Mouse (Mus musculus) liver, embryonic 14.5 days (tissue): Measurements from ENCODE around the gene Plxnd1. TPM values are rescaled to one million over a fixed set of nuclear protein-coding genes. Genes with fewer than 3 reads are reported as not detected.

Source experiments
- ATAC-seq: fragments of 200-750 bp; cut with Nextera tagmentation; 2 replicates; pipeline ENCODE4 v1.8.0; 2017; ENCODE audit warnings: moderate number of reproducible peaks, mild to moderate bottlenecking, moderate library complexity; ENCODE audit not compliant: insufficient read depth
- DNase-seq, 3 experiments: peaks; one replicate each; pipeline ENCODE4 v3.0.0-alpha.2; 2012 to 2013; ENCODE audit warnings: low read depth in 3 of 3, low spot score in 3 of 3
- H3K27ac ChIP-seq: fragments of 300-500 bp; sonication (generic); 2 replicates; pipeline ENCODE4 v1.5.1; 2014; ENCODE audit warnings: moderate library complexity, mild to moderate bottlenecking, control low read depth, inconsistent platforms
- H3K27me3 ChIP-seq: fragments of 300-500 bp; sonication (generic); 2 replicates; pipeline ENCODE4 v1.6.1; 2014; ENCODE audit warnings: mild to moderate bottlenecking, low read length, moderate library complexity; ENCODE audit not compliant: control insufficient read depth, insufficient read depth
- H3K36me3 ChIP-seq: fragments of 300-500 bp; sonication (generic); replicated peaks from 2 replicates; pipeline ENCODE4 v1.6.1; 2014; ENCODE audit warnings: low read depth; ENCODE audit not compliant: control insufficient read depth, insufficient read depth
- H3K4me1 ChIP-seq, 2 experiments: fragments of 200-500 bp in 1 of 2; fragments of 300-500 bp in 1 of 2; sonication (generic) in 1 of 2; replicated peaks; 2 replicates each; pipeline ENCODE4 v1.6.1; 2012 to 2014; ENCODE audit warnings: antibody characterized with exemption in 1 of 2, inconsistent platforms in 1 of 2, low read length in 1 of 2; ENCODE audit not compliant: control insufficient read depth in 2 of 2, insufficient read depth in 2 of 2
- H3K4me2 ChIP-seq: fragments of 300-500 bp; sonication (generic); 2 replicates; pipeline ENCODE4 v1.6.1; 2014; ENCODE audit warnings: low read depth, mild to moderate bottlenecking, control low read depth, moderate library complexity
- H3K4me3 ChIP-seq, 2 experiments: fragments of 200-500 bp in 1 of 2; fragments of 300-500 bp in 1 of 2; sonication (generic) in 1 of 2; 2 replicates each; pipeline ENCODE4 v1.5.1; 2012 to 2014; ENCODE audit warnings: low read depth in 2 of 2, low read length in 2 of 2, mild to moderate bottlenecking in 2 of 2, control low read depth in 1 of 2, inconsistent platforms in 1 of 2, moderate library complexity in 1 of 2; ENCODE audit not compliant: insufficient read depth in 1 of 2
- H3K9ac ChIP-seq: fragments of 300-500 bp; sonication (generic); replicated peaks from 2 replicates; pipeline ENCODE4 v1.6.1; 2014; ENCODE audit warnings: mild to moderate bottlenecking, control low read depth, moderate library complexity
- H3K9me3 ChIP-seq: fragments of 300-500 bp; sonication (generic); 2 replicates; pipeline ENCODE4 v1.6.1; 2016; ENCODE audit warnings: low read length, mixed read lengths; ENCODE audit not compliant: control insufficient read depth
- CTCF ChIP-seq: IDR thresholded peaks from 2 replicates; pipeline ENCODE4 v1.5.1; 2016; ENCODE audit warnings: antibody characterized with exemption, low read depth, control low read depth
- EP300 ChIP-seq: IDR thresholded peaks from 2 replicates; pipeline ENCODE4 v1.6.1; 2016; ENCODE audit warnings: antibody characterized with exemption, low read depth
- WGBS: fragments of 180-500 bp; shearing (Covaris S2); extraction: QIAGEN DNeasy Blood & Tissue Kit; methylation state at CpG from one replicate; pipeline ENCODE4 v1.1.7; 2014; ENCODE audit not compliant: insufficient replicate concordance; 5-methylcytosine and 5-hydroxymethylcytosine counted together
- polyA plus RNA-seq, 2 experiments: library from polyadenylated mRNA; depleted of rRNA in 1 of 2; stranded (reverse) in 1 of 2; unstranded in 1 of 2; fragments of >200 nt; fragmentation: Nextera tagmentation in 1 of 2; extraction: Ambion mirVana in 1 of 2; gene quantifications; 2 replicates each; pipeline versions ENCODE4 v1.2.1 to v1.2.3; 2012 to 2014

The Plxnd1 gene
- polyA plus RNA-seq, 2 experiments, result 6.4 to 13.0 TPM

GRCm38 (mm10) chr6:115967291-115967880 is 27.4 kb downstream of the Plxnd1 start:
- no peak for DNase-seq
- Histone ChIP-seq H3K9ac (no peak overlapping the region), H3K4me1 (no peaks in the 10 kb centered on the region), H3K4me2 (no peak overlapping the region), H3K9me3 (no peaks in the 10 kb centered on the region), H3K27me3 (no peaks in the 10 kb centered on the region), H3K27ac (no peak overlapping the region), H3K4me3 (no peak overlapping the region), H3K36me3 (no peaks in the 10 kb centered on the region)
- WGBS, result 80% methylated on average over 15 of the region's 15 CpGs
- no peak for TF ChIP-seq EP300
- TF ChIP-seq CTCF, result no peak
- ATAC-seq, result no peak

- no peaks in the 10 kb centered on the region for H3K4me1 ChIP-seq
- H3K27ac ChIP-seq, result no peak overlapping the region
- TF ChIP-seq EP300 (no peak), CTCF (no peak)
- 75% methylated on average over 19 of the region's 19 CpGs for WGBS
- no peaks in the 10 kb centered on the region for H3K27me3 ChIP-seq
- no peaks in the 10 kb centered on the region for H3K9me3 ChIP-seq
- no peak overlapping the region for H3K4me2 ChIP-seq
- DNase-seq (no peak), ATAC-seq (no peak)
- no peaks in the 10 kb centered on the region for H3K36me3 ChIP-seq
- no peak overlapping the region for H3K9ac ChIP-seq
- no peak overlapping the region for H3K4me3 ChIP-seq
Measured at GRCm38 (mm10) chr6:115966227-115966966, 28.4 kb downstream of the Plxnd1 start.

- 77% methylated on average over 9 of the region's 9 CpGs for WGBS
- no peak for ATAC-seq
- Histone ChIP-seq H3K4me3 (no peak overlapping the region), H3K4me2 (no peak overlapping the region), H3K4me1 (no peaks in the 10 kb centered on the region), H3K27ac (no peak overlapping the region), H3K9me3 (no peaks in the 10 kb centered on the region), H3K36me3 (no peaks in the 10 kb centered on the region), H3K9ac (no peak overlapping the region), H3K27me3 (no peaks in the 10 kb centered on the region)
- DNase-seq, result no peak
- TF ChIP-seq CTCF (no peak), EP300 (no peak)
Measured at GRCm38 (mm10) chr6:115963656-115964055, 31.1 kb downstream of the Plxnd1 start.

GRCm38 (mm10) chr6:115962439-115963085 is 32.2 kb downstream of the Plxnd1 start:
- 70% methylated on average over 23 of the region's 23 CpGs for WGBS
- DNase-seq, result no peak
- TF ChIP-seq EP300 (no peak), CTCF (peak; percentile 52)
- Histone ChIP-seq H3K9ac (no peak overlapping the region), H3K4me3 (no peak overlapping the region), H3K4me1 (no peaks in the 10 kb centered on the region), H3K27me3 (no peaks in the 10 kb centered on the region), H3K36me3 (no peaks in the 10 kb centered on the region), H3K9me3 (no peaks in the 10 kb centered on the region), H3K4me2 (no peak overlapping the region), H3K27ac (no peak overlapping the region)
- no peak for ATAC-seq

- no peak for TF ChIP-seq EP300
- no peak for TF ChIP-seq CTCF
Measured at GRCm38 (mm10) chr6:115961743-115962142, 33.1 kb downstream of the Plxnd1 start.

More at GRCm38 (mm10) chr6:115961743-115962142, 33.1 kb downstream of the Plxnd1 start:
- H3K27ac ChIP-seq, result no peak overlapping the region
- 0 out of 4 replicates have a peak, but pooled peaks cover 0 to 4% of the 10 kb centered on the region in 2 experiments for H3K4me1 ChIP-seq
- H3K9ac ChIP-seq, result no peak overlapping the region
- H3K4me3 ChIP-seq, result no peak overlapping the region
- DNase-seq, result no peak
- H3K4me2 ChIP-seq, result no peak overlapping the region
- no peaks in the 10 kb centered on the region for H3K36me3 ChIP-seq
- no peaks in the 10 kb centered on the region for H3K27me3 ChIP-seq
- no peaks in the 10 kb centered on the region for H3K9me3 ChIP-seq
- ATAC-seq, result no peak
- 66% methylated on average over 3 of the region's 3 CpGs for WGBS
